Mouse (Mus musculus): ENCODE measurements at regions not wholly inside any gene's neighbourhood (a gene's known extent, or its start where the extent isn't known, plus 50 kb on each side); places are given as distances from the start of the nearest gene placed in this dataset.
A peak's percentile ranks its signal among the peaks of the same experiment; 100 is the strongest.

DNA sequence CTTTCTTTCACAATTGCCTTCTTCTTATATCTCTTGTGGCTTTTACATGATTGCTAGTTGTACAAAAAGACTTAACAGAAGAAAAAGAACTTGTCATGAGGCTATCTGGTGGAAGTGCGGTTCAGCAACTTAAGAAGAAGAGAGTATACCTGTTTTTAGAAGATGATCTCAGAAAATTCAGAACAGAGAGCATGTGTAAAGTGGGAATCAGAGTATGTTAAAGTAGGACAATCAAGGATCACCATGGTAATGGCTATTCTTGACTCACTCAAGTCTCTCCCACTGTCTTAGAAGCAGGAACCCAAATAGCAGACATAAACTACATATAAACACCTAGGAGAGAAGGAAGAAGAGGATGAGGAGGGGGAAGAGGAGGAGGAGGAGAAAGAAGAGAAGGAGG, 857.9 kb upstream of the Nr2f1 start:
- no peak for DNase-seq (ENCODE audit: low spot score in 2 of 2)

DNA sequence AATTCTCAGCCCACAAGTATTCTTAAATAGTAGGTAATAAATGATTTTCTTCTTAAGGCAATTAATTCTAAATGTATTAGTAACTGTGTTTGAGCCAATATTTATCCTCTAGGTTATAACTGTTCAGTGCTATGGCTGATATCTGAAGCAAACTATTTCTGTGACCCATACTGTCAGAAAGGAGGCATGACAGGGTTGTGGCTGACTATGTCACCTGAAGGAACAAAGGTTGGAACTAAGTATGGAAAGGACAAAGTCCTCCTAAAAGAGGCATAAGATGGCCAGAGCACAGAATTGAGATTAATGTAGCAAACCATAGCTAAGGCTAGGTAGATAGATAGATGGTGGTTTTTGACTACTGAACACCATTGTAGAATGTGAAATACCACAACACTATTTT, 854.9 kb upstream of the Nr2f1 start:
- no peak for DNase-seq (ENCODE audit: low spot score in 2 of 2)

DNA sequence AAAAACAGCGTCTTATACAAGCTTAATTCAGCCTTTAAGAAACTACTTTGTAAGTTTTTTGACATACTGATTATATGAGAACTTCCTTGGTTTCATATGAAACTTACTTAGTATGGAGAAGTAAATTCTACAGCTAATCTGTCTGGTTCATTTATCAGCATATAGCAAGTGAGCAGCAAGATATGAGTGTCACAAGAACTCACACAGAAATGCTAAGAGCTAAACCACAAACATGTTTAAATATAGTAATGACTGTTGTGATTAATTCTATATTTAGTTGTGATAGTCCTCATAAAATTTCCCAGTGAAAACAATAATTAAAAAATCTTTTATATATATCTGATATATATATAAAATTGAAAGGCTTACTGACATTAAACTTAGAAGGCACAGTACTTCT, 853.9 kb upstream of the Nr2f1 start:
- no peak for DNase-seq (ENCODE audit: low spot score in 2 of 2)

DNA sequence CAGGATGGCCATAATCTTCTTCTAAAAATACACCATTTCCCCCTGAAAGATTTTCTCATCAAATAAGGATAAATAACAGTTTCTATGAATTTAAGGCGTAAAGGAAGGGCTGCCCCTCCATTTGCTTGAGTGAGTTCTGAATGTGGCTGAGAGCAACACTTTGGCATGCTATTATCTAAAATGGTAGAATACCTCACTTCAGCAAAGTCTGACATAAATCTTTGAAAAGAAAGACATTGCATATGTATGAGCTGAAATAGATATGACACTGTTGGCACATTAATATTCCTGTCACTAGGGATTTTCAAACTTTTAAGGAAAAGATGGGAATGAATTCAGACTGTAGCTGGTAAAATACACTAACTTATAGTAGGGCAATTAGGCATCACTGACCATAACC, 847.7 kb upstream of the Nr2f1 start:
- DNase-seq (ENCODE audit: low spot score in 2 of 2): no peak

DNA sequence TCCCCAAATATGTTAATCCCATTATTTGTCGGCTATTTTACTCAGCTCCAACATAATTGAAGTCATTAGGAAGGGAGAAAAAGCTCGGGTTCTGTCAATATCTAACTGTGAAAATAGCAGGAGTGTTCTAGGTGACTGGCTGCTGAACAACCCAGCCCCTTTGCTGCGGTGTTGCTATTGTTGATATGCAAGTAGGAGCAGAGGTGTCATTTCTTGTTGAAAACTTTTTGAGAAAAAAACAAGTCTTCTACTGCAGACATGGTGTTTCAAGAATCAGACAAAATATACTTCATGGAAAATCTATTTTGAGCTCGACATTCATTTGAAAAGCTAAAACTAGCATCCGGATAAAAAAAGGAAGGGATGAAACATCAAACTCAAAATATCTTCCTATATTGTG, 845.1 kb upstream of the Nr2f1 start:
- no peak for DNase-seq (ENCODE audit: low spot score in 2 of 2)

DNA sequence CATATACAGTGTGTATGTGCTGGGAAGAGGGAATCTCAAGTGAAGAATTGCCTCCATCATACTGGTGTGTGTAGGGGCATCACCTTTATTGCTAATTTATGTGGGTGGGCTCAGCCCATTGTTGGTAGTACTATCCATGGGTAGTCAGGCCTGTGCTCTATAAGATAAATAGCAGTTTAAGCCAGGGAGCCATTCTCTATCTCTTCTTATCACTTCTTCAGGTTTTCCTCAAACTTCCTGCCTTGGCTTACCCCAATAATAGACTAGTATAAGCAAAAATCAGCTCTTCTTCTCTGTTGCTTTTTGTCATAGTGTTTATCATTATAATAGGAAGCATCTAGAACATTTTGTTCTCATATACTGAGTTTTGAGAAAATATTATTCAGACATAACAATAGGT, 838.3 kb upstream of the Nr2f1 start:
- DNase-seq (ENCODE audit: low spot score in 2 of 2): no peak

DNA sequence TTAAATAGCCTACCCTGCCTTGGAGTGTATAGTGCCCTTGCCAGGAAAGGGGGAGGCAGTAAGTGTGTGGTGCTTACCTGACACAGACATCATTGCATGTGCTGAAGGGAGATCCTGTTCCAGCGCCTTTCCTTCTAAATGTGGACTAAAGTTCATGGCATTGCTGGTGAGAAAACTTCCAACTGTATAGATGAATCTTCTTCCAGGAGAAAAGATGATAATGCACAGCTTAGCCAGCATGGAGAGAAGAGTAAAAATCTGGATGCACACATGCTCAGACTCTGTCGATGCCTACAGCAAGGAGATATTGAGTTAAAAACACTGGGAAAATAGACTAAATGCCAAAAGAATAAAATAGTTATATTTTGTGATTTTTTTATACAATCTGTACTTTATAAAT, 835.7 kb upstream of the Nr2f1 start:
- DNase-seq (ENCODE audit: low spot score in 2 of 2): no peak

DNA sequence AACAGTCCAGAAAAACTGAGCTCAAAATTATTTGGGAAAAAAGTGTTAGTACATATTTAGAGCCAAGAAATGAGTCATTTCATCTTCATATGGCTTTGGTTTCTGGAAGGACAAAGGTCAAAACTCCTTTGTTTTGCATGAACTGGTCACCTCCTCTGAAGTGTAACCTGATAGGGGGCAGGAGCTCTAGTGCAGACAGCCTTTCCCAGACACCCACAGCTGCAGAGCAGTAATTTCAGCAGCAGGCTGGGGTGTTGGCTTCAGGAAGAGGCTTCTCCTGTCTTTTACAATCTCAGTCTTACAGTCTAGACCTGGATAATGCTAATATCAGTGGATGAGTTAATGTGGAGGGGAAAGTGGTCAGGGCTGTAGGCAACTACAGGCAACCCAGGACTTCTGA, 830.4 kb upstream of the Nr2f1 start:
- DNase-seq (ENCODE audit: low spot score in 2 of 2): no peak

DNA sequence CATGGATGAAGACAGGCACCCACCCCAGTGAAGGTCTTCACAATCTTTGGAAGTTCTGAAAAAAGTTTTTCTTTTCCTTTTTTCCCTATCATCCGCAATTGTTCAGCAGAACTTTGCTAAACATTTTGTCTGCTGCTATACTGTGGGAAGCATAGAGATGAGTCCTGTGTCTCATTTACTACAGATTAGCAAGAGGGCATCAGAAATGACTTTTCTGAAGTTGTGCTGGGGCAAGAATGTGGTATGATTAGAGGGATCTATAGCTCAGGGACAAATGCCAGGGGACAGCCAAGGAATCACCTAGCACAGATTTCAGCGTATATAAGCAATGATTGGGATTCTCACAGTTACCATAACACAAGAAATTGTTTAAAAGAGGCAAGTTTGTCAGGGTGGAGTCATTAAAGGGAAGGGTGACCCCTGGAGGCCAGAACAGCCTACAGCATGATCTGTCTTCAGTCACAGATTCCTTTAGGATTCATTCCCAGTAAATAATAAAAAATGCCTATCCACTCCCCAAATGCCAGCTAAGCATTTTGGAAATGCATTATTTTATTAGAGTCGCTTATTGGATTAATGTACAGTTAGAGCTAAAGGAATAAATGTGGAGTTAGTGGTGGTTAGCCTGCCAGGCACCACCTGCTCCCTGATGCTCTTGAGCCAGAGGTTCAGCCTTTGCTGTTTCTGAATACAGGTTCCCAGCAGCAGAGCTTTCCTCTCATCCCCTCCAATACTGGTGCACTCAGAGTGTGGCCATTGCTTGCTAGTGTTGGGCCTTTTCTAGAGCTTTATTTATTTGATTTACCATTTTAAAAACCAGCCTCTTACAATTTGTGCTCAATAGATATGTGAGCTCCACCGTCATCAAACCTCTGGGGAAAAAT, 828.6 kb upstream of the Nr2f1 start:
- peak; percentile 25 to 54 for DNase-seq (ENCODE audit: low spot score in 2 of 2)

DNA sequence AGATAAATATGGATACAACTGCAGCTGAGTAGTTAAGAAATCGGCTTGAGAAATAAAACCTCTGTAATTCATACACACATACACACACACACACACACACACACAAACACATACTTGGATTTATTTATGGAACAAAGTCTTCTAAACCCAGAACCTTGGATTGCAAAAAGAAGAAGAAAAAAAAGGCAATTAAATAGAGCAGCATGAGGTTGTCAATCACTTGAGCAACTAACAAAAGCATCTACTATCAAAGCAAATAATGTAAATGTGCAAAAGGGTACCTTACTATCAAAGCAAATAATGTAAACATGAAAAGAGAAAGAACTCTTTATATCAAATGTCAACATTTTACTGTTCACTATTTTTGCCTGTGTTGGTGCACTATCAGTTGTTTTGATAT, 826.1 kb upstream of the Nr2f1 start:
- no peak for DNase-seq (ENCODE audit: low spot score in 2 of 2)

DNA sequence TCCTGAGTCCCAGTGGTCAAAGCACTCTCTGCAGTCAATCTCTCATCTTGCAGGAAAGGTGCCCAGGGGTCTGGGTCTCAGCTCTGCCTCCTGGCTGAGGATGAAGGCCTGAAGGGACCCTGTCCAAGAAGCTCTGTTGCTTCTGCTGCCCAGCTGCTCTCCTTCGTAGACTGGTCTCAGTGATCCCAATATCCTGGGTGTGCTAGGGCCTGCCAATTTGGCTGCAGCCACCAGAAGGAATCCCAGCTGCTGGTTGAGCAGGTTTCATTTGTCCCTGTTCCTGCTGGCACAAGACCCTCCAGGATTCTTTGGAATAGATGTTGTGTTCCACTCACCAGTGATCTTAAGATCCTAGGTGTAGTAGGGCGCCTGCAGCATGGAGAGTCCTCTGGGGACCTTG, 818.5 kb upstream of the Nr2f1 start:
- no peak for DNase-seq (ENCODE audit: low spot score in 2 of 2)

DNA sequence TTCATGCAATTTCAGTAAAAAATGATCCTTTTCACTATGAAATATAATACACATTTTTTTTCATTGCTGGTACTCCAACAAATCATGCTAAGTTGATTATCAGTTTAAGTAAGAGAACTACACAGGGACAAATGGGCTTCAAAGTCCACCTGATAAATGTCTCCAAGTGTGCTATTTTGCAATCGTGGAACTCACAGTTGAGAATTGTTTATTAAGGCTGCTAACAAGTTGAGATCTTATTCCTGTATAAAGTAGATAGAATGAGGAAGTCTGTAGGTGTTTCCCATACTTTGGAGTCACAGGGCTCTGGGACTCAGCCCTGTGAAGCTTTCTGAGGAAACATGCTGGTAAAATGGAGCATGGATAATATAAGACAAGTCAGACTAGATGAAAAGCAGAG, 803.8 kb upstream of the Nr2f1 start:
- no peak for DNase-seq (ENCODE audit: low spot score in 2 of 2)

DNA sequence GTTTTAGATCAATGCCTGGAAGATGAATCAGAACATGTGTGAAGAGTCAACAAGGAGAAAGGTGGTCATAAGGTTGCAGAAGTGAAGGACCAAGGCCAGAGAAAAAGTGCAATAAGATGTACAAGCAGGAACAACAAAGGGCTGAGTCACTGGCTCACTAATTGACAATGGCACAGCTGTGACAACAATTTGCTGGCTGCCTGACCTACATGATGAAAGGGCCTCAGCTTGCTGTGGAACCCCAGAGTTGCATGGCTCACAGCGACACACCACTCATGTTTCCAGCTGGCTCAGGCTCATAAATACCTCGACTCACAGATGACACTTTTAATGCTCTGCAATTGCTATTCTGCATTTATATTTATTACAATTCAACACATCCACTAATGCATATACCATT, 799.3 kb upstream of the Nr2f1 start:
- no peak for DNase-seq (ENCODE audit: low spot score in 2 of 2)

DNA sequence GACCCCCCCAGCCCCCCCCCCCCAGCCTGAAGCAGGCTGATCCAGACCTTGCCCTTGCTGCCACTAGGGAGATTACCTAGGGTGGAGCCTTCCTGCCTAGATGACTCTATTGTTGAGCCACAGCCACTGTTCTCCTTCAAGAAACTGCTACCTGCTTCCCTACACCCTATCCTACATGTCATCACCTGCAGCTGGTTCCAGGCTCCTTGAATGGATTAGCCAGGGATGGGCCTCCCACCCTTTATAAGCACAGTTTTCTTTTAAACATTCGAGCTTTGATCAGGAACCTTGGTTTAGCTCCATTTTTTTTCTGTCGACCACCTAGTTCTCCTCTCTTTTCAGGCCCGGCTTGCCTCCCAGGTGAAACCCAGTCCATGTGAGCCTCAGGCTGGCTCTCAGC, 792.8 kb upstream of the Nr2f1 start:
- DNase-seq (ENCODE audit: low spot score in 2 of 2): no peak

DNA sequence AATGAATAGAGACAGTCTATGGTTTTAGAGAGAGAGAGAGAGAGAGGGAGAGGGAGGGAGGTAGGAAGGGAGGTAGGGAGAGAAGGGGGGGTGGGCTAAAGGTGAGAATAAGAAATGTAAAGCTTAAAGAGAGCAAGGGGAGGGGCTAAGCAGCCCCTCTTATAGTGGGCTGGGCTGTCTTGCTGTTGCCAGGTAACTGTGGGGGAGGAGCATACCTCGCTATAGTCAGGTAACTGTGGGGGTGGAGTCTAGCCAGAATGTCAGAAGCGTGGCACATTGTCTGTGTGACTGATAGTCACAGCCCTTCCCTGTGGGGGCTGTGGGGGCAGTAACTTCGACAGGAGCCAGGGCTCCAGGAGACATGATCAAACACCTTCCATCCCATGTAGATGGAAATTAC, 786.4 kb upstream of the Nr2f1 start:
- no peak for DNase-seq (ENCODE audit: low spot score in 2 of 2)

DNA sequence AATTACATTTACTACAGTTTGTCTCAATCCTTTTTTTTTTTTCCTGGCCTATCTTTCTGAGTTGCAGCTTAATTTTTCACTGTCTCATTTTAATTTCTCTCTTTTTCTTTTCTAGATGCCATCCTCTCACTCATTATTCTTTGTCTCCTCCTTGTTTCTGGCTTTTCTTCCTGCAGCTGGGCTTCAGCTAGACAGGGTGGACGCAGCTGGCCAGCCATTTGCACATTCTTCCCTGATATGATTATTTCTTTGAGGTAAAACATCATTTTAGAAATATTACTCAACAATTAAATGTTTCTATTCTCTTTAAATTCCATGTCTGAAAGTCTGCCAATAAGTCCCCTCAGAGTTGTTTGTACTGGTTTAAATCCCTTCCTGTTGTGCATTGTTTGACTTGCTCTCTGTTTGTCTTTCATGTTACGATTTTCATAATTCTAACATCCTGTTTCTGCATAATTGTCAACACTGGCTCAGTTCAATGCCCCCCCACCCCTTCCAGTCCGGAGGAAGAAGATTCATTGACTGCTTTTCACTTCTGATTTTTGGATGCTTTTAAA, 777.7 kb upstream of the Nr2f1 start:
- no peak for DNase-seq (ENCODE audit: low spot score in 2 of 2)

DNA sequence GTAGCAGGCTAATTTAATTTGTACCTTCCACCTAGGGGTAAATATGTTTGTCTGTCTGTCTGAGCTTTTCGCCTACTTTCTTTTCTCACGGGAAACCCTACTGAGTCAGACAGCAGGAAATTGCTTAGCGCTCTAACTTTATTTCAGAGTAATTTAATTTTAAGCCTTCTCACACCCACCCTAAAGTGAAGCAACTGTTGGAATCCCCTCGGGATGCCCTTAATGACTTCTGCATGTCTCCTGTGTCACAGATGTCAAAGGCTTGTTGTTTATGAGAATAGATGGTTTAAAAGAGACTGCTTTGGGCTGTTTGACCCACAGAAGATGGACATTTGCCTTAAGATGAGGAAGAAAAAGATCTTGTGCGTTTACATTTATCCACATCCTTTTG, 738.8 kb upstream of the Nr2f1 start:
- no peak for DNase-seq (ENCODE audit: low spot score in 2 of 2)

DNA sequence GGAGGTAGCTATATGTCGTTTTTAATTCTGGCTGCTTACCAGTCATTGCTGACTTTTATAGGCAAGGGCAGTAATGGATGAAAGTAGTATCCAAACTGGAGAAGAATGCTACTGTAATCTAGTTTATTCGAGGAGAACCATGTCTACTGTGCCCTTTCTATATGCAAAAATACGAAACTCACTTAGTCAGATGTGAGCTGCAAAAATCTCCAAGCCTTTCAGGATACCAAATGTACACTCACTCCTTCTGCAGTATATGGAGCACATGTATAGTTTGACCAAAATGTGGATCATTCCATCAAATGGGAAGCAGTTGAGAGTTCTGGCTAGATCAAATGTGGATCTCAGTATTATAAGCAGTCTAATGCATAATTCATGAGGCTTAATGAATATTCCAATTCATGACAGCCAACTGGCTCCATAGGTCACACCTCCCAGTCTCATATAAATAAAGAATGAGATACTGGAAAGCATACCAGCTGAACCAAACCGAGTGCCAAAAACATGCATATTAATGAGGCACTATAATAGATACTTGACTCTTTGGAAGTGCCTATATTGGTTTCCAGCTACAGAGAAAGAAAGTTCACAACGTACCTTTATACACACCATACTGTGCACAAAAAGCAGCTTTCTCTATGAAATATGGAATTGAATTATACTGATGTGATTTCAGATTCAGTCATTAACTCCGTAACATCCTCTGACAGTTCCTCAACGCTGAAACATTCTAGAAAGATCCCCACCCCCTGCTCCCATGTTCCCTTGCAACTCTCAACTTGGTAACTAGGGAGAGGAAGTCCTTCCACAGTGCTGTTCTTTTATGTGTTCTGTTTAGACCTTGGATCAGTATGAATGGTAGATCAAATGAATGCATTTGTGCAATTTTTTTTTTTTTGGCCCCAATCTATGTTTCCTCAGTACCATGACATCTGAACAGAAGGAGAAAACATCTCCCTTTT, 738.1 kb upstream of the Nr2f1 start:
- DNase-seq (ENCODE audit: low spot score in 2 of 2): peak in 1 of 2 experiments; percentile 12

DNA sequence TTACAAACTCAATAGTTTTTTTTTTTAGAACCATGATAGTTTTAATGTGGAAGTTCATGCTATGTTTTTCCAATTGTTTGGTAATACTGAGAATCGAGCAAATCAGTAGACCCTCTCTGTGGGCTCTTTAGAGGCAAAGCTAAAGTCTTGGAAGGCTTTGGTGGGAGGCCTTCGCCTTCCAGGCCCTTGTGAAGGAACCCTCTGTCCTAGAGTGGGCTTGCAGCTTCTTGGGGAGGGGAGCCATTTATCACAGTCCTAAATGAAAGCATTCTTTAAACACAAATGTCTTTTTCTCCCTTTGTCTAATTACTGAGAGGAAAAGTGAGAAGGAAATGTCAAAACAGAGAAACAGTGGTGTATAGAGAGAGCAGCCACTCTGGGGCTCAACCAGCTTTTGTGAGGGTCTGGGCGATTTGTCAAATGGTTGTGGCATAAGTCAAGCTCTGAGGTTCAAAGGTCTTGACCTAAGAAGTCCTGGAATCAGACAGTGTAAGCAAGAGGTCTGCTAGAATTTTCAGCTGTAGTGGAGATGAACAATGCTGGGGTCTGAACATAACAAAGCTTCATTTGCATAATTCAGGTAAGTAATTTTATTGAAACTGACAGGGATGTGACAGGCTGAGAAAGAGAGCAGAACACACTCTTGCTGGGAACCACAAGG, 736.6 kb upstream of the Nr2f1 start:
- DNase-seq (ENCODE audit: low spot score in 2 of 2): no peak

DNA sequence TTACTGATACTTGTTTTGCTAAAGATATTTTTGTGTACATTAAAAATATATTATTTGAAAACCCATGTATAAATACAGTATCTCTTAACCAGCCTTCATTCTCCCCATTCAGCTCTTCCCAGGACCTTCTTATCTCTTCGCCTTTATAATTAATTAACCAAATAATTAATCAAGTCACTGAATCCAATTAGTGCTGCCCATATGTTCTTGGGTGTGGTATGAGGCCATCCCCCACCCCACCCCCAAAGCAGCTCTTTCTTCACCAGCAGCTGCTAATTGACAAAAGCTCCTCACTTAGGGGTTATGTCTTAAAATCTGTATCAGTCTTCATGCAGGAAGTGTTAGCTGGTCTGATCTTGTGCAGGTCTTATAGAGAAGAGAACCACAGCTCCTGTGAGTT, 728.8 kb upstream of the Nr2f1 start:
- no peak for DNase-seq (ENCODE audit: low spot score in 2 of 2)

DNA sequence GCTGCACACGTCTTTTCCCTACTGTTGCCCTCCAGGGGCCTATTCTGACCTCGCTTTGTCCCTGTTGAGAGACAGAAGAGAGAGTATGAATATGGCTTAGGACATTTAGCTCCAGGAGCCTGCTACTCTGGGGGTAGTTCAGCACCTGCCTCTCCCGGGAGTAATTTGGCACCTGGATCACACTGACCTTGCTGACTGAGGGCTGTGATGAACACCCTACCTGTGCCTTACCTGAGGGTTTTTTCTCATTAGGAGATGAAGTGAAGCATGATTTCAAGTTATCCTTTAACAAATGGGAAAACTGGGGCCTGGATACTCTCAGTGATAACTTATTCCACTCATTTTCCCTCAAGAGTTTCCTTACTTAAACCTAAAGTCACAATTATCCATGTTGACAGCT, 721.2 kb upstream of the Nr2f1 start:
- no peak for DNase-seq (ENCODE audit: low spot score in 2 of 2)

DNA sequence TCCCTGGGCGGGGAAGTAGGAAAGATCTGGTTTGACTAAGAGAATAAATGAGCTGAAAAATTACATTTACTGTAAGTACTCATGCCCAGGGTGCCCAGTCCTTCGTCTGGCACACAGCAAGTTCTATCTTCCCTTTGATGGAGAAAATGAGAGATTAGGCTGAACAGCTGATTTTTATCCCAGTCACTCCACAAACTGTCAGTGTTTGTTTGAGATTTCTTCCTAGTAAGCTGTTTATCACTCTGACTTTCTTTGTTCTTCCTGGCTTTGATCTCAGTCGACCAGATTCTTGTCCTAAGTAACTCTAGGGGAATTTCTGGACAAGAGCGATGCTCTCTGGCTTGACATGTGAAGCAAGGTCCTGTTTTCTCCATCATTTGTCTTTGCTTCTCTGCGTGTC, 710.3 kb upstream of the Nr2f1 start:
- DNase-seq (ENCODE audit: low spot score in 2 of 2): no peak

All from frontal cortex, postnatal 36 days (tissue).